Mouse (Mus musculus) myocyte (in vitro differentiated cells): ENCODE data around the gene Btbd2. TPM values are rescaled to one million over a fixed set of nuclear protein-coding genes. Genes with fewer than 3 reads are reported as not detected.
A peak's percentile ranks its signal among the peaks of the same experiment; 100 is the strongest.

Source experiments
- H3K27me3 ChIP-seq: one replicate; pipeline ENCODE4 v1.6.1; 2011; ENCODE audit not compliant: control insufficient read depth, insufficient read depth, insufficient read length
- H3K36me3 ChIP-seq: one replicate; pipeline ENCODE4 v1.6.1; 2011; ENCODE audit not compliant: control insufficient read depth, insufficient read depth
- H3K4me2 ChIP-seq: one replicate; pipeline ENCODE4 v1.6.1; 2011; ENCODE audit warnings: low read depth, control low read depth
- H3K4me3 ChIP-seq: one replicate; pipeline ENCODE4 v1.5.1; 2011; ENCODE audit warnings: mild to moderate bottlenecking, control low read depth, moderate library complexity
- H3K79me2 ChIP-seq: one replicate; pipeline ENCODE4 v1.6.1; 2011; ENCODE audit not compliant: control insufficient read depth, insufficient read depth
- H3ac ChIP-seq: one replicate; pipeline ENCODE4 v1.6.1; 2011; ENCODE audit not compliant: control insufficient read depth, insufficient read length
- CEBPB ChIP-seq: IDR thresholded peaks from 2 replicates; pipeline ENCODE4 v1.6.1; 2011; ENCODE audit warnings: mild to moderate bottlenecking, moderate library complexity; ENCODE audit not compliant: poor library complexity, insufficient read depth, severe bottlenecking
- E2F4 ChIP-seq: IDR thresholded peaks from one replicate; pipeline ENCODE4 v1.6.1; 2011; ENCODE audit warnings: mild to moderate bottlenecking, control low read depth, moderate library complexity; ENCODE audit not compliant: insufficient read depth
- MAX ChIP-seq: IDR thresholded peaks from one replicate; pipeline ENCODE4 v1.6.1; 2011; ENCODE audit warnings: low read depth, mild to moderate bottlenecking, control low read depth
- MYOD1 ChIP-seq, 3 experiments: IDR thresholded peaks; one replicate each; pipeline ENCODE4 v1.6.1; 2011; ENCODE audit warnings: control low read depth in 2 of 3, low read depth in 2 of 3, mild to moderate bottlenecking in 2 of 3, moderate library complexity in 1 of 3; ENCODE audit not compliant: insufficient read length in 2 of 3, control insufficient read depth in 1 of 3
- MYOG ChIP-seq, 3 experiments: IDR thresholded peaks; one replicate each; pipeline ENCODE4 v1.6.1; 2011; ENCODE audit warnings: control low read depth in 2 of 3, low read depth in 2 of 3, mild to moderate bottlenecking in 2 of 3; ENCODE audit not compliant: insufficient read length in 2 of 3, control insufficient read depth in 1 of 3, insufficient read depth in 1 of 3
- POLR2A ChIP-seq: IDR thresholded peaks from one replicate; pipeline ENCODE4 v1.6.1; 2011; ENCODE audit warnings: low read depth, mild to moderate bottlenecking, control low read depth, moderate library complexity; ENCODE audit not compliant: insufficient read length
- POLR2AphosphoS2 ChIP-seq: IDR thresholded peaks from one replicate; pipeline ENCODE4 v1.6.1; 2011; ENCODE audit warnings: low read depth, control low read depth; ENCODE audit not compliant: insufficient read length
- REST ChIP-seq: IDR thresholded peaks from one replicate; pipeline ENCODE4 v1.6.1; 2011; ENCODE audit warnings: mild to moderate bottlenecking, control low read depth, moderate library complexity; ENCODE audit not compliant: insufficient read depth, insufficient read length
- SRF ChIP-seq: IDR thresholded peaks from one replicate; pipeline ENCODE4 v1.6.1; 2011; ENCODE audit warnings: low read depth; ENCODE audit not compliant: control insufficient read depth, insufficient read length
- TCF12 ChIP-seq: IDR thresholded peaks from one replicate; pipeline ENCODE4 v1.6.1; 2011; ENCODE audit warnings: mild to moderate bottlenecking, control low read depth; ENCODE audit not compliant: poor library complexity, insufficient read depth, severe bottlenecking
- TCF3 ChIP-seq: IDR thresholded peaks from one replicate; pipeline ENCODE4 v1.6.1; 2011; ENCODE audit warnings: low read depth, control low read depth; ENCODE audit not compliant: insufficient read length
- USF1 ChIP-seq: IDR thresholded peaks from one replicate; pipeline ENCODE4 v1.6.1; 2011; ENCODE audit warnings: low read depth, mild to moderate bottlenecking, control low read depth, moderate library complexity
- polyA plus RNA-seq: library from polyadenylated mRNA; unstranded; fragments of >200 nt; fragmentation: generic; extraction: Trizol; gene quantifications from one replicate; pipeline ENCODE4 v1.2.1, GENCODE M21; 2012; ENCODE audit warnings: missing spikeins

Btbd2 gene
- polyA plus RNA-seq, 1 experiment, result 55.9 TPM

- Histone ChIP-seq H3K36me3 (no peaks in the 10 kb centered on the region), H3K4me3 (peak overlapping the region; percentile 80), H3K4me2 (peak overlapping the region; percentile 99), H3K79me2 (peaks cover 33% of the 10 kb centered on the region), H3K27me3 (no peaks in the 10 kb centered on the region), H3ac (no peak overlapping the region)
- TF ChIP-seq TCF12 (no peak), E2F4 (no peak), MYOD1 (IDR thresholded peaks at IDR 0.05; ENCODE audit: control insufficient read depth in 1 of 3, insufficient read length in 2 of 3, low read depth in 2 of 3) (no peak), POLR2A (no peak), SRF (no peak), USF1 (no peak), MYOG (IDR thresholded peaks at IDR 0.05; ENCODE audit: control insufficient read depth in 1 of 3, insufficient read depth in 1 of 3, insufficient read length in 2 of 3, low read depth in 2 of 3) (no peak), POLR2AphosphoS2 (no peak), CEBPB (no peak), MAX (no peak), REST (no peak), TCF3 (no peak)
These were observed 35.8 kb downstream of the Btbd2 start for GRCm38 (mm10) chr10:80620796-80621689.

DNA sequence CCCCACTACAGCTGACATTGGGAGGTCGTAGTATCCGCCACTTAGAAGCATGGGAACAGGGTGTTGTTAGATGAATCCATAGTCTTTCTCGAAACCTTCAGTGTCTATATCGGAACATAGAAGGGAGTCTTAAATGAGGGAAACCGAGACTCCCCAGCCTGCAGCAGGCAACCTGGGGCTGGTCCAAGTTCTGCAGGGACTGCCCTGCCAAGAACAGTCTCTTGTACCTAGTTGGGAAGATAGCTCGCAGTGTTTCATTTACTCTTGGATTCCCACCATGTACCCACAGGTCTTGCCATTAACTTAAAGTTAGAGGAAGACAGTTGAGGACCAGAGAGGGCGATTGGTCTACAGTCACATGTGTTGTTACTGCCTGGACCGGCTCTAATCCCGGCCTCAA is 36.5 kb downstream of the Btbd2 start:
- H3K36me3 ChIP-seq, result no peaks in the 10 kb centered on the region
- no peak overlapping the region for H3K4me2 ChIP-seq
- peaks cover 26% of the 10 kb centered on the region for H3K79me2 ChIP-seq
- H3ac ChIP-seq, result no peak overlapping the region
- no peak for TF ChIP-seq MYOD1 (IDR thresholded peaks at IDR 0.05; ENCODE audit: control insufficient read depth in 1 of 3, insufficient read length in 2 of 3, low read depth in 2 of 3)
- TF ChIP-seq MYOG (IDR thresholded peaks at IDR 0.05; ENCODE audit: control insufficient read depth in 1 of 3, insufficient read depth in 1 of 3, insufficient read length in 2 of 3, low read depth in 2 of 3), result no peak
- no peak for TF ChIP-seq CEBPB
- no peak for TF ChIP-seq TCF3
- TF ChIP-seq USF1, result no peak
- TF ChIP-seq POLR2A, result no peak
- TF ChIP-seq TCF12, result no peak
- no peak for TF ChIP-seq POLR2AphosphoS2
- H3K4me3 ChIP-seq, result no peak overlapping the region
- no peaks in the 10 kb centered on the region for H3K27me3 ChIP-seq

DNA sequence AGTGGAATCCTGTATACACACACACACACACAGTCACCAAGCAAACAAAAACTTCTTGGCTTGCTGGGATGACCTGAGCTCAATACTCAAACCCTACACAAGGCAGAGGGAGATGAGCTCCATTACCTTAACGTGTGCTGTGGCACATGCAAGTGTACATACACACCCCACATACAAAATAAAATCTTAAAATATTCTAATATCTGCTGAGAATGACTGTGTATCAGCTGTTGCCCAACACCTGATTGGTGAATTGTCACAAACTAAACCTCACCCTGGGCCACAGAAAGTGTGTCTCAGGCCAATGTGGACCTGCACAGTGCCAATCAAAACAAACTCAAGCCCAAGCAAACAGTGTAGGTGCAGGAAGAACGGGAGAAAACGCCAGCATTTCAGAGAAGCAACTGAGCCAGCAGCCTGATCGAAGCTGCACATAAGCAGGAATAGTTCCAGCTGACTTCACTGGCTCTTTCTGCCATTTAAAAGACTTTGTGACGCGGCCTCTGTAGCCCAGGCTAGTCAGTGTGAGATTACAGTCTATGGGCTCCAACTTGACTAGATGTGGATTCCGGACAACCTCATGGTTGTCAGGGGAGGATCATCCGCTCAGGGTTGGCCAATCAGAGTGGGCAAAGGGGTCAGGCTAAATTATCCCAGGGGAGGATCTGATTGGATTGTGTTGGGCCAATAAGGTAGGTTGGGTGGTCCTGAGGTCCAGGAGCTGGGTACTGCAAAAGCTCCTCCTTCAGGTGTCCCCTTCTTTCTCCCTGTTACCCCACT is 37.2 kb downstream of the Btbd2 start:
- H3K27me3 ChIP-seq, result no peaks in the 10 kb centered on the region
- TF ChIP-seq POLR2A (no peak), CEBPB (no peak), USF1 (no peak), TCF3 (no peak), POLR2AphosphoS2 (no peak), MYOG (IDR thresholded peaks at IDR 0.05; ENCODE audit: control insufficient read depth in 1 of 3, insufficient read depth in 1 of 3, insufficient read length in 2 of 3, low read depth in 2 of 3) (no peak), MYOD1 (IDR thresholded peaks at IDR 0.05; ENCODE audit: control insufficient read depth in 1 of 3, insufficient read length in 2 of 3, low read depth in 2 of 3) (no peak)
- peaks cover 19% of the 10 kb centered on the region for H3K79me2 ChIP-seq
- no peak overlapping the region for H3ac ChIP-seq
- no peaks in the 10 kb centered on the region for H3K36me3 ChIP-seq
- H3K4me3 ChIP-seq, result no peak overlapping the region
- H3K4me2 ChIP-seq, result no peak overlapping the region

DNA sequence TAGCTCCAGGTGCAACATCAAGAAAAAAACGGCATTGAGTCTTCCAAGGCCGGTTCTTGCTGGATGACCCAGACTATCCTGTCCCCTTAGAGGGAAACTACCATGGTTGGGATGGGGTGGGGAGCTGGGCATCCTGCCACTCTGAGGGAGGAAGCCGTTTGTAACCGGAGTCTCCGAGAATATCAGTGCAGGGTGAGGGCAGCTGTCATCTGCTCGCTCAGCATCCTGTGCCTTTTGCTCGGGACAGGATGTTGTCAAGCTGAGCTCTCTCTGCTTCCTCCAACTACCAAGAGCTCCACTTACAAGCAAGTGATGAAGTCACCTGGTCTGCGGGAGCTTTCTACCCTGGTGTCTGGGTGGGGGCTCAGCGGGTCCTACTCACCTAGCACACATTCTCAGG is 38.7 kb downstream of the Btbd2 start:
- H3K4me3 ChIP-seq, result no peak overlapping the region
- no peaks in the 10 kb centered on the region for H3K27me3 ChIP-seq
- TF ChIP-seq TCF12, result peak; percentile 9
- peak in 2 of 3 experiments; percentile 54 to 87 for TF ChIP-seq MYOD1 (IDR thresholded peaks at IDR 0.05; ENCODE audit: control insufficient read depth in 1 of 3, insufficient read length in 2 of 3, low read depth in 2 of 3)
- no peak for TF ChIP-seq TCF3
- peak in 2 of 3 experiments; percentile 22 to 83 for TF ChIP-seq MYOG (IDR thresholded peaks at IDR 0.05; ENCODE audit: control insufficient read depth in 1 of 3, insufficient read depth in 1 of 3, insufficient read length in 2 of 3, low read depth in 2 of 3)
- peak overlapping the region; percentile 30 for H3K4me2 ChIP-seq
- peaks cover 2% of the 10 kb centered on the region for H3K36me3 ChIP-seq
- H3ac ChIP-seq, result no peak overlapping the region
- peaks cover 5% of the 10 kb centered on the region for H3K79me2 ChIP-seq
